Mouse (Mus musculus) myocyte (in vitro differentiated cells): ENCODE measurements at regions not wholly inside any gene's neighbourhood (a gene's known extent, or its start where the extent isn't known, plus 50 kb on each side); places are given as distances from the start of the nearest gene placed in this dataset.

Experiments
- CEBPB ChIP-seq: IDR thresholded peaks from 2 replicates; pipeline ENCODE4 v1.6.1; 2011; ENCODE audit warnings: mild to moderate bottlenecking, moderate library complexity; ENCODE audit not compliant: poor library complexity, insufficient read depth, severe bottlenecking
- E2F4 ChIP-seq: IDR thresholded peaks from one replicate; pipeline ENCODE4 v1.6.1; 2011; ENCODE audit warnings: mild to moderate bottlenecking, control low read depth, moderate library complexity; ENCODE audit not compliant: insufficient read depth
- MAX ChIP-seq: IDR thresholded peaks from one replicate; pipeline ENCODE4 v1.6.1; 2011; ENCODE audit warnings: low read depth, mild to moderate bottlenecking, control low read depth
- MYOD1 ChIP-seq, 3 experiments: IDR thresholded peaks; one replicate each; pipeline ENCODE4 v1.6.1; 2011; ENCODE audit warnings: control low read depth in 2 of 3, low read depth in 2 of 3, mild to moderate bottlenecking in 2 of 3, moderate library complexity in 1 of 3; ENCODE audit not compliant: insufficient read length in 2 of 3, control insufficient read depth in 1 of 3
- MYOG ChIP-seq, 3 experiments: IDR thresholded peaks; one replicate each; pipeline ENCODE4 v1.6.1; 2011; ENCODE audit warnings: control low read depth in 2 of 3, low read depth in 2 of 3, mild to moderate bottlenecking in 2 of 3; ENCODE audit not compliant: insufficient read length in 2 of 3, control insufficient read depth in 1 of 3, insufficient read depth in 1 of 3
- POLR2A ChIP-seq: IDR thresholded peaks from one replicate; pipeline ENCODE4 v1.6.1; 2011; ENCODE audit warnings: low read depth, mild to moderate bottlenecking, control low read depth, moderate library complexity; ENCODE audit not compliant: insufficient read length
- POLR2AphosphoS2 ChIP-seq: IDR thresholded peaks from one replicate; pipeline ENCODE4 v1.6.1; 2011; ENCODE audit warnings: low read depth, control low read depth; ENCODE audit not compliant: insufficient read length
- REST ChIP-seq: IDR thresholded peaks from one replicate; pipeline ENCODE4 v1.6.1; 2011; ENCODE audit warnings: mild to moderate bottlenecking, control low read depth, moderate library complexity; ENCODE audit not compliant: insufficient read depth, insufficient read length
- TCF12 ChIP-seq: IDR thresholded peaks from one replicate; pipeline ENCODE4 v1.6.1; 2011; ENCODE audit warnings: mild to moderate bottlenecking, control low read depth; ENCODE audit not compliant: poor library complexity, insufficient read depth, severe bottlenecking
- USF1 ChIP-seq: IDR thresholded peaks from one replicate; pipeline ENCODE4 v1.6.1; 2011; ENCODE audit warnings: low read depth, mild to moderate bottlenecking, control low read depth, moderate library complexity

DNA sequence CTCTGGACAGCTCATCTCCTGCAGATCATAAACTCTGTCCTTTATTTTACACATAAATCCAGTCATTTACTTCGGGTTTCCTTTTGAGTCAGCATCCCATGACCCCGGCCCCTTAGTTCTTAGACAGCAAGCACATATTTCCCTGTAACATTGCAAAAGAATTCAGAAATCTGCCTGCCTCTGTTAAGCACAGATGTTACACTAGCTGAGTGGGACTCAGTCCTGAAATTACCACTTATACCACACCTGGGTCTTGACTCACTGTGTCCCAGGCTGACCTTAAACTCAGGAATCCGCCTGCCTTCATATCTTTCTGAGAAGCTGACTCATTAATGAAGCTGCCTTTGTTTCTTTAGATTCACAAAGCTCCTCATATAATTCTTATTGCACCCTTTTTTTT, 139.9 kb downstream of the Sptssa start:
- no peak for TF ChIP-seq MYOG (IDR thresholded peaks at IDR 0.05; ENCODE audit: control insufficient read depth in 1 of 3, insufficient read depth in 1 of 3, insufficient read length in 2 of 3, low read depth in 2 of 3)
- no peak for TF ChIP-seq USF1
- TF ChIP-seq REST: no peak
- no peak for TF ChIP-seq MAX
- no peak for TF ChIP-seq CEBPB
- TF ChIP-seq POLR2A: no peak
- no peak for TF ChIP-seq POLR2AphosphoS2
- TF ChIP-seq TCF12: no peak
- no peak for TF ChIP-seq E2F4
- no peak for TF ChIP-seq MYOD1 (IDR thresholded peaks at IDR 0.05; ENCODE audit: control insufficient read depth in 1 of 3, insufficient read length in 2 of 3, low read depth in 2 of 3)
